Mouse (Mus musculus): ENCODE data around the gene Serpinc1. TPM values are rescaled to one million over a fixed set of nuclear protein-coding genes. Genes with fewer than 3 reads are reported as not detected.

The Serpinc1 gene
- polyA plus RNA-seq, 2 experiments = 4.9 to 6.2 TPM

- no peak overlapping the region for H3K4me2 ChIP-seq (replicated peaks; ENCODE audit: low read depth, low read length, severe bottlenecking)
- 82% methylated on average over 3 of the region's 3 CpGs for WGBS
- ATAC-seq (ENCODE audit: low FRiP score, low read depth) (no peak), DNase-seq (ENCODE audit: low spot score) (no peak)
- H3K9me3 ChIP-seq (ENCODE audit: control insufficient read depth, low read length) = no peaks in the 10 kb centered on the region
- peaks cover 11% of the 10 kb centered on the region for H3K4me1 ChIP-seq (ENCODE audit: control insufficient read depth, insufficient read depth, low read length)
- no peak overlapping the region for H3K27ac ChIP-seq (replicated peaks; ENCODE audit: low read depth, low read length)
- H3K27me3 ChIP-seq (ENCODE audit: control insufficient read depth, insufficient read depth, low read length) = no peaks in the 10 kb centered on the region
- no peak overlapping the region for H3K9ac ChIP-seq (ENCODE audit: low read depth, low read length, severe bottlenecking)
- H3K4me3 ChIP-seq (replicated peaks; ENCODE audit: low read length) = no peak overlapping the region
- no peak for TF ChIP-seq POLR2A (IDR thresholded peaks at IDR 0.05; ENCODE audit: borderline replicate concordance, extremely low read depth, insufficient read depth, insufficient read length)
- peaks cover 38% of the 10 kb centered on the region for H3K36me3 ChIP-seq (ENCODE audit: control insufficient read depth, insufficient read depth, low read length)
Observed at GRCm38 (mm10) chr1:161030058-161030457, 51.7 kb downstream of the Serpinc1 start.

GRCm38 (mm10) chr1:161031881-161032280 is 53.5 kb downstream of the Serpinc1 start:
- Histone ChIP-seq H3K4me1 (ENCODE audit: control insufficient read depth, insufficient read depth, low read length) (peaks cover 11% of the 10 kb centered on the region), H3K4me2 (replicated peaks; ENCODE audit: low read depth, low read length, severe bottlenecking) (no peak overlapping the region), H3K36me3 (ENCODE audit: control insufficient read depth, insufficient read depth, low read length) (peaks cover 50% of the 10 kb centered on the region), H3K27ac (replicated peaks; ENCODE audit: low read depth, low read length) (no peak overlapping the region), H3K9ac (ENCODE audit: low read depth, low read length, severe bottlenecking) (no peak overlapping the region), H3K27me3 (ENCODE audit: control insufficient read depth, insufficient read depth, low read length) (no peaks in the 10 kb centered on the region), H3K9me3 (ENCODE audit: control insufficient read depth, low read length) (no peaks in the 10 kb centered on the region), H3K4me3 (replicated peaks; ENCODE audit: low read length) (no peak overlapping the region)
- ATAC-seq (ENCODE audit: low FRiP score, low read depth) (no peak), DNase-seq (ENCODE audit: low spot score) (no peak)
- no peak for TF ChIP-seq POLR2A (IDR thresholded peaks at IDR 0.05; ENCODE audit: borderline replicate concordance, extremely low read depth, insufficient read depth, insufficient read length)
- WGBS = 96% methylated on average over 9 of the region's 9 CpGs

DNA sequence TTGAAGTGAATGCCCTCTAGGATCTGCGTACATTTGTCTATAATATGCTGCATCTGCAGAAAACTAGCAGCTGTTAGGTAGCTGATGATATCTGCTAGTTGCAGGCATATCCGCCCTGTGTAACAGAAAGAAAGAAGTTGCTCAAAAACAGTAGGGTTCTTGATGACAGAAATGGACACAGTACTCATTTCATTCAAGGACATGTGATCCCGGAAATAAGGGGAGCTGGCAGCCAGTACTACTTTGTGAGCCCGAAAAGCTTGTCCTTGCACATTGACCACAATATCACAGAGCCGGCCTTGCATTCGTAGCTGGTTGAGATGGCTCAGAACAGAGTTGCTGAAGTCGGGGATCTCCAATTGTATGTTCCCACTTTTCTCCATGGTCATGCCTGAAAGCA is 54.0 kb downstream of the Serpinc1 start:
- peaks cover 14% of the 10 kb centered on the region for H3K4me1 ChIP-seq (ENCODE audit: control insufficient read depth, insufficient read depth, low read length)
- ATAC-seq (ENCODE audit: low FRiP score, low read depth) = no peak
- no peak overlapping the region for H3K4me2 ChIP-seq (replicated peaks; ENCODE audit: low read depth, low read length, severe bottlenecking)
- no peak overlapping the region for H3K9ac ChIP-seq (ENCODE audit: low read depth, low read length, severe bottlenecking)
- no peak for TF ChIP-seq POLR2A (IDR thresholded peaks at IDR 0.05; ENCODE audit: borderline replicate concordance, extremely low read depth, insufficient read depth, insufficient read length)
- peaks cover 50% of the 10 kb centered on the region for H3K36me3 ChIP-seq (ENCODE audit: control insufficient read depth, insufficient read depth, low read length)
- H3K27me3 ChIP-seq (ENCODE audit: control insufficient read depth, insufficient read depth, low read length) = no peaks in the 10 kb centered on the region
- no peaks in the 10 kb centered on the region for H3K9me3 ChIP-seq (ENCODE audit: control insufficient read depth, low read length)
- DNase-seq (ENCODE audit: low spot score) = no peak
- WGBS = 95% methylated on average over 7 of the region's 7 CpGs
- H3K27ac ChIP-seq (replicated peaks; ENCODE audit: low read depth, low read length) = no peak overlapping the region
- H3K4me3 ChIP-seq (replicated peaks; ENCODE audit: low read length) = no peak overlapping the region

DNA sequence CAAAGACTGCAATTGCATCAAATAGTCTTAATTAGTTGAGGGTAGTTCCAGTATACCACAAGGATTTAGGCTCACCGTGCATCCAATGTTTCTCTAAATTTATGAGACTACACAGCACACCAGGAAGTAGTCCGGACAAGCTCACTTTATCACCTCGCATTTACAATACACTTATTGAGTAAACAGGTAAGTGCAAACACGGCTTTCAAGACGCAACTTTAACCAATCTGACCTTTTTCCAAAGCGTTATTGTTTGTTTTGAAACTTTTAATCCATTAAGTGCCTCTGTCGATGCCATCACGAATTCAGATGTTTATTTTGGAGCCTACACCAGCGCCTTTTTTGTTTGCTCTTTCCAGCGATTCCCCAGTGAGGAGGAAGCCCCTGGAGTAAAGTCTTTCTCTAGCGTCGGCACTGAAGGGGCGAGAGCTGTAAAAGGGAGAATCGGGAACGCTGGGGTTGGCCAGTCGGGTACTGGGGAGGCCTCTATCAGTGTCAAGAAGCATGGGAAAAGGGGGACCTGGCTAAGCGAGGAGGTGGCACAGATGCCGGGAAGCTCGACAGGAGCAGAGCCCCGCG is 55.6 kb downstream of the Serpinc1 start:
- H3K36me3 ChIP-seq (ENCODE audit: control insufficient read depth, insufficient read depth, low read length) = peaks cover 63% of the 10 kb centered on the region
- no peaks in the 10 kb centered on the region for H3K9me3 ChIP-seq (ENCODE audit: control insufficient read depth, low read length)
- no peaks in the 10 kb centered on the region for H3K27me3 ChIP-seq (ENCODE audit: control insufficient read depth, insufficient read depth, low read length)
- 0 out of 2 replicates have a peak, but pooled peaks have one; percentile 8 for TF ChIP-seq POLR2A (IDR thresholded peaks at IDR 0.05; ENCODE audit: borderline replicate concordance, extremely low read depth, insufficient read depth, insufficient read length)
- peak overlapping the region; percentile 90 for H3K27ac ChIP-seq (replicated peaks; ENCODE audit: low read depth, low read length)
- under 1% methylated on average over 21 of the region's 21 CpGs for WGBS
- ATAC-seq (ENCODE audit: low FRiP score, low read depth) (no peak), DNase-seq (ENCODE audit: low spot score) (peak; percentile 34)
- H3K4me2 ChIP-seq (replicated peaks; ENCODE audit: low read depth, low read length, severe bottlenecking) = peak overlapping the region; percentile 65
- H3K4me1 ChIP-seq (ENCODE audit: control insufficient read depth, insufficient read depth, low read length) = peaks cover 17% of the 10 kb centered on the region
- H3K9ac ChIP-seq (ENCODE audit: low read depth, low read length, severe bottlenecking) = peak overlapping the region; percentile 94
- peak overlapping the region; percentile 72 for H3K4me3 ChIP-seq (replicated peaks; ENCODE audit: low read length)

GRCm38 (mm10) chr1:161034435-161035280 is 56.3 kb downstream of the Serpinc1 start, which contains the start of gene Zbtb37:
TSS of gene Zbtb37 (minus strand) at chr1:161034849.
- Histone ChIP-seq H3K4me3 (replicated peaks; ENCODE audit: low read length) (peak within 1 kb of the TSS; percentile 72), H3K9me3 (ENCODE audit: control insufficient read depth, low read length) (no peaks in the 10 kb centered on the region), H3K27me3 (ENCODE audit: control insufficient read depth, insufficient read depth, low read length) (no peaks in the 10 kb centered on the region), H3K27ac (replicated peaks; ENCODE audit: low read depth, low read length) (peak within 1 kb of the TSS; percentile 90), H3K9ac (ENCODE audit: low read depth, low read length, severe bottlenecking) (peak within 1 kb of the TSS; percentile 94), H3K4me1 (ENCODE audit: control insufficient read depth, insufficient read depth, low read length) (peaks cover 17% of the 10 kb centered on the region), H3K36me3 (ENCODE audit: control insufficient read depth, insufficient read depth, low read length) (peaks cover 60% of the 10 kb centered on the region), H3K4me2 (replicated peaks; ENCODE audit: low read depth, low read length, severe bottlenecking) (peak within 1 kb of the TSS; percentile 85)
- ATAC-seq (ENCODE audit: low FRiP score, low read depth) (peak; percentile 93), DNase-seq (ENCODE audit: low spot score) (peak; percentile 98)
- peak; percentile 100; the same call in 1 of the 2 replicates for TF ChIP-seq POLR2A (IDR thresholded peaks at IDR 0.05; ENCODE audit: borderline replicate concordance, extremely low read depth, insufficient read depth, insufficient read length)
- under 1% methylated on average over 58 of the region's 76 CpGs for WGBS

Data from limb, embryonic 14.5 days (tissue).